Mouse (Mus musculus): Measurements from ENCODE around the gene Acox3.

Acox3 gene

DNA sequence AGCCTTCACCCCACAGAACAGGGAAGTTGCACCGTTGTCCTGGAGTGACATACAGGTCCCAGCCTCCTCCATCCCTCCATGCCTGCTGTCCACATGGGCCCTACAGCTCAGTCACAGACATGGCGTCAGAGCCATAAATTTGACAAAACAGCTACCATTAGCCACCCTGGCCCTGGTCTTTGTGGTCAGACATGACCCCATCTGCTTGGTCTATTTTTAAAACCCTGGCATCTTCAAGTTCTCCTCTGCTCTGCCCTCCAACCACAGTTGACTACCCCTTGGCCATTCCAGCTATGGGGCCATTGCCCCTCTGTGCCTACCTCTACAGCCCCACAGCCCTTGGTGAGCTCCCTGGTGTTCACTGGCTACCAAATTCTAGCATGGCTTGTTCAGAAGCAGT is 27.1 kb downstream of the Acox3 start:
- DNase-seq (ENCODE audit: inconsistent age in 2 of 2, low spot score in 1 of 2) = no peak

DNA sequence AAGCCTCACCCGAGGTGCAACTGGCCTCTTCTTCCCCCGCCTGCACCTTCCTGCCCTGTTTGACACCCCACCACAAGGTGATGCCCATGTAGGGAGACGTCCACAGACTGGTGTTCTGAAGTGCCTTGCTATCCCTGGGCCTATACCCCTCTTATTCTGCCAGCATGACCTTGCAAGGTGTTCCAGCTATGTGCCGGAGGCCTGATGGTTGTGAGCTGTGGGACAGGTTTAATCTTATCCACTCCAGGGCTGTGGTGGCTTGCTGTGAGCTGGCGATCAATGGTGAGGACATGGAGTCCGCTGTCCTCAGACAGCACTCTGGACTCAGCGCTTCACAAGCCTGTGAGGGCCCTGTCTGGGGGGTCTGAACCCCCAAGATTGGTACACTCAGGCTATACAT is 27.5 kb downstream of the Acox3 start:
- no peak for DNase-seq (ENCODE audit: inconsistent age in 2 of 2, low spot score in 1 of 2)

DNA sequence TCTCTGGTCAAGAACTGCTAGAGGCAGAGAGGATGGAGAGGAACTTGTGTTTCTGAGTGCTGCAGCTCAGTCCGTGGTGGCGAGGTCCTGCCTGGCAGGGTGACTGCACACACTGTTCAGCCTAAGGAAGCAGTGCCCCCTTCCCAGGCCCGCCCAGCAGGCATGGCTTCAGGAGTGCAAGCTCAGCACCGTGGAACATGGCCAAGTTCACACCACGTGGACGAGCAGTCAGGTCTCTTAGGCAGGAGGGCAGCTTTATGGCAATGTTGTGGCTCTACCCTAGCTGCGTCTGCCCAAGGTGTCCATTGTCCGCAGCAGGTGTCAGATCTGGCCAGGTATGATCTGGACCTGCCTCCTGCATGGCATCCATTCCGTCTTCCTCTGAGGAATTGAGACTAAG is 28.3 kb downstream of the Acox3 start:
- DNase-seq (ENCODE audit: inconsistent age in 2 of 2, low spot score in 1 of 2) = no peak

DNA sequence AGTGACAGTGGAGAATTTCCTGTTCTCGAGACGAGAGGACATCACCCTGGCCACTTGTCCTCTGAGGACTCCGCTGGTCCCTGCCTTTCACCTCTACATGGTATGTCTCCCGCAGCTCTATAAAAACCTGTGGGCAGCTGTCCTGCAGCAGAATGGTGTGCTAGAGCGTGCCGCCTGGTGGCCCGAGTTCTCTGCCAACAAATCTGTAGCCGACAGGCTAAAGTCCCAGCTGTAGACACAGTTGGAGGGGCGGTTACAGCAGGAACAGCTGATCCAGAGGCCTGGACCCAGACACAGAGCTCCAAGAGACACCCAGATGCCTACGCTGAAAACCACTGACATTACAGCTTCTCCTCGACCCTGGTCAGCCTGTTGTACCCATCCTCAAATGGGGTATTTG is 29.1 kb downstream of the Acox3 start:
- no peak for DNase-seq (ENCODE audit: inconsistent age in 2 of 2, low spot score in 1 of 2)

DNA sequence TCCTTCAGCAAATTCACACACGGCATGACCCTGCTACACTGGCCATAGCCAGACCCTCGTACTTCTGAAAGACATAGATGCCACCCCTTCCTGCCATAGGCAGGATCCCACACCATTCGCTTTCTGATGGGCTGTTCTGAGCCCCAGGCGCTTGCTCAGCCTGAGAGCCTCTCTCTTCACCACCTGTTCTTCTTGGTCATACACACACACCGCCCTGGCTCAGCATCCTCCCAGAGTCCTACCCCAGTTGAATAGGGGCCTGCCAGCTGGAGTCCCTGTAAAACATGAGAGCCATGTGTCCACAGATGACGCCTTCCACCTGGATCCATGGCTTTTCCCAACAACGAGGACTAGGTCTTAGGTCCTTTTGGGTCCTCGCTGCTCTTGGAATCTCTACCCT is 29.9 kb downstream of the Acox3 start:
- no peak for DNase-seq (ENCODE audit: inconsistent age in 2 of 2, low spot score in 1 of 2)

DNA sequence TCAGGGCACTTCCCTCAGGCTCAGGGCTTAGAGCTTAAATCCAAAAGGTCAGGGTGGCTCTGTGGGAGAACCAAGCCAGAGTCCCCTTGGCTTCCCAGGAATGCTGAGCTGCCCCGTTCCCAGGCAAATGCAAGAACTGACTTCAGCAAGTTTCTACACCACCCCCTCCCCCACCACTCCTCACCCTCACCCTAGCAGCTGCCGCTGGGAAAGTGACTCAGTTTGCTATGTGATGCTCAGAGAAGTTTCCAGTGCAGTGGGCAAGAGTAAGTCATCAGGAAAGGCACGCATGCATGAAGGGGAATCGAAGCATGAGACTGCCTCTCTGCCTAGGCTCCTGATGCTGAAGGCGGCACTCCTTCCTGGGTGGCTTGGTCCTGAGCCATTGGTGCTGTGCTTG is 34.1 kb downstream of the Acox3 start:
- no peak for DNase-seq (ENCODE audit: inconsistent age in 2 of 2, low spot score in 1 of 2)

DNA sequence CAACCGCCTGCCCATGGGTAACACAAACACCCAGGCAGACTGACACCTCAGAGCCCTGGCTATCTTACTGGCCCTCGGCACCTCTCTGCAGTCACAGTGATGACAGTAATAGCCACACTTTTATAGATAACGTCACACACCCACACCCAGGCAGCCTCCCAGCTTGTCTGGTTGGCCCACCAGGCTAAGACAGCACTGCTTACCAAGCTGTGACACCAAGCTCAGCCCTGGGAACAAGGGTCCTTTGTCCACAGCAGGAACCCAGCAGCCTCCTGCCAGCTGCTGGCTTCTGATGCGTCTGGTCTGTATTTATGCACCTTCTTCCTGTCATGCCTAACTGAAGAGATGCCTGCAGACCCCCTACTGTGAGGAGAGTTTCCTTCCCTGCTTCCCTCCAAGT is 38.3 kb downstream of the Acox3 start:
- DNase-seq (ENCODE audit: inconsistent age in 2 of 2, low spot score in 1 of 2) = no peak

DNA sequence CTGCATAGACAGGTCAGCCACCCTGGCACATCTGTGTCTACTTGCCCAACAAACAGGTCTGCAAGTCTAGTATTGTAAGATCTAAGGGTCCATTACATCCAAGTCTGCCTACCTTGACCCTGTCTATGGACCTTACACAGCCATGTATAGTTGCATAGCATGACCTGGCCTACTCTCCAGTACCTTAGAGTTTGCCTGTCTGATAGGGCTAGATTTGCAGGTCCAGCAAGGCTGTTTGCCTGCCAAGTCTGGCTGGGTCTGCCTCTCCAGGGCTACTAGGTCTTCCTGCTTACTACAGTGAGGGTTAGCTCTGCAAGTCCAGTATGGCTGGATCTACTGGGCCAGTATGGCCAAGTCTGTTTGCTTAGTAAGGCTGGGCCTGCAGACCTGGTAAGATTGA is 41.0 kb downstream of the Acox3 start:
- no peak for DNase-seq (ENCODE audit: inconsistent age in 2 of 2, low spot score in 1 of 2)

DNA sequence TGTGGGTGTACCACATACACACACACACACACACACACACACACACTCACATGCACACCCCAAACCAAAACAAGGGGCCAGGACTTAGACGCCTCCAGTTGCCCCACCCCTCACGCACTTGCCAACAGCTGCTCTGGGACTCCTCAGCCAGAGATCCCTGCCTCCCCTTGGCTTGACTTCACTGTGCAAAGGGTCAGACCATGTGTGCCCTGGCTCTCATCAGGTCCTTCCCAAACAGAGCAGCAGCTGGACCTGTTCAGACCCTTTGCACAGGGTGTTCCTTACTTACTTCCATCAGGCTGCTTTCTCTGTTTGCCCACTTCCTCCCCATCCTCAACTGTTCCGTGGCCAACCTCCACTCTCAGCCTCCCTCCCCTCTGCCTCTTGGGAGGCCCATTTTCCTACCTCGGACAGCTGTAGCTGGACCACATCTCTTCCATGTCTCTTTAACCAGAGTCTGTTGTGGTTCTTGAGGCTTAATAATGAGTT is 42.0 kb downstream of the Acox3 start:
- DNase-seq (ENCODE audit: inconsistent age in 2 of 2, low spot score in 1 of 2) = peak in 1 of 2 experiments; percentile 66

DNA sequence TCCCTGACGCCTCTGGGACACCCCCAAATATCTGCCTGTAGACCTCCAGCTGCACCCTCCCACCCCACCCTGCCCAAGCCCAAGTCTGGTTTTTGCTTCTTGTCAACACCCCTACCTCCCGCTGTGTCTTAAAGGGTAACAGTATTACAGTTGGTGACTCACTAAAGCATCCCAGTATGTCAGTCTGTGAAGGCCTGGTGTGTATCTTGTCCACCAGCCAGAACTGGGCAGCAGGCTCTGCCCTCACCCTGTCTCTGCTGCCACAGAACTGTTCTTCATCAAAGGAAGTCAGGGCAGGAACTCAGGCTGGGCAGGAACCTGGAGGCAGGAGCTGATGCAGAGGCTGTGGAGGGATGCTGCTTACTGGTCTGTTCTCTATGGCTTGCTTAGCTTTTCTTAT is 43.6 kb downstream of the Acox3 start:
- peak in 1 of 2 experiments; percentile 41 for DNase-seq (ENCODE audit: inconsistent age in 2 of 2, low spot score in 1 of 2)

DNA sequence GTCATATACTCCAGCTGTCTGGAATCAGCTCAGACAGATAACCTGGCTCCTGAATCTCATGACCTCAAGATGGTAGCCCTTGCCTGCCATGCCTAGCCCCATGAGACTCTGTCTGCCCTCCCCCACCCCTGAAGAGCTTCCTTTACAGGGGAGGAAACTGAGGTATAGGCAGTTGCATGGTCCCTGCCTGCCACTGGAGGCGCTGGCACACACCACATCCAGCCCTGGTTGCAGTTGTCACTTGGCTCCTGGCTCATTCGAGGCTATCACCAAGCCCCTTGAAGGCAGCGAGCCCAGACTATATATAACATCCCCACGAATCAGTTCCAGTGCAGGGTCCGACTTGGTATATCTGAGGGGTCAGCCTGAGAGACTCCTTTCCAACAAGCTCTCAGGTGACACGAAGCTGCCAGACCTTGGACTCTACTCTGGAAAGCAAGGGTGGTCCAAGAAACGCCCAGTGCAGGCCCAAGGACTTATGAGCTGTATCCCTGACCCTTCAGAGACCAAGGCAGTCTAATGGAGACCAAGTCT is 44.5 kb downstream of the Acox3 start:
- DNase-seq (ENCODE audit: inconsistent age in 2 of 2, low spot score in 1 of 2) = no peak

DNA sequence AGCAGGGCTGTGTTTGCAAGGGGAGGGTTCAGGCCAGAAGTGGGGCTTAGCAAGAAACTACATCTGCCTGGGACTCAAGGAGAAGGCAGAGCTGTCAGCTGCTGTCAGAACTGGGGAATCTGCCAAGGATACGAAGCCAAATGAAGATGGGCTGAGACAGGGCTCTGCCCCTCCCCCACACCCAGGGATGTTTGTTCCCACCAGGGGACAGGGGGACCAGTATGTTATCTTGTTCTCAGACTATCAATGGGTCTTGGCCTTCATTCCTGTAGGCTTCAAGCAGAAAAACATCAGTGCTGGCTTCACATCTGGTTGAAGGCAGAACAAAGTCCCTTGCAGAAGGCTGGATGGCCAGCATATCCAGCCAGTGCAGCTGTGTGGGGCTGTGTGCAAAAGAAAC is 45.8 kb downstream of the Acox3 start:
- peak; percentile 40 to 54 for DNase-seq (ENCODE audit: inconsistent age in 2 of 2, low spot score in 1 of 2)

DNA sequence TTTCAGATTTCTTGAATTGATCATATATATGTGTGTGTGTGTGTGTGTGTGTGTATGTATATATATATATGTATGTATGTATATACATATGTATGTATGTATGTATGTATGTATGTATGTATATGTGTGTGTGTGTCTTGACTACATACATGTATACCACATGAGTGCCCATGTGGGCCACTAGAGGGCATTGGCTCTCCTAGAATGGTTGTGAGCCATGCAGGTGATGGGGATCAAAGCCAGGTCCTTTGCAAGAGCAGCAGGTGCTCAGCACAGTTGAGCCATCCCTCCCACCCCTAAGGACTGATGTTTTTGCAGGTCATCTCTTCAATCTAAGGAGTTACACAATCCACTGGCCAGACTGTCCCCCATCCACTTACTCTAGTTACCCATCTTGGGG is 46.5 kb downstream of the Acox3 start:
- DNase-seq (ENCODE audit: inconsistent age in 2 of 2, low spot score in 1 of 2) = no peak

DNA sequence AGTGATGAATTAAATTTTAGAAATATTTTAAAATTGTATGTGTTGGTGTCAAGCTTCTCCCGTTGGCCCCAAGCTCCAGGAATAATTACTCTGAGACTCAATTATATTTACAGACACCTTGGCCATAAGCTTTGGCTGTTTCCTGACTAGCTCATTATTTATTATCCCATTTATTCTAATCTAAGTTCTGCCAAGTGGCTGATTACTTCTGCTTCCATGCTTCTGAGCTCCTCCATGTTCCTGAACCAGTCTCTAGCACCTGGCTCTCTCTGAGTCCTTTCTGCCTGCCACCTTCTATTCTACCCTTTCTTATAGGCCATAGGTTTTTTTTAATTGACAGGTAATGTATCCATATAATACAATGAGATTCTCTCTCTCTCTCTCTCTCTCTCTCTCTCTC is 47.9 kb downstream of the Acox3 start:
- no peak for DNase-seq (ENCODE audit: inconsistent age in 2 of 2, low spot score in 1 of 2)

DNA sequence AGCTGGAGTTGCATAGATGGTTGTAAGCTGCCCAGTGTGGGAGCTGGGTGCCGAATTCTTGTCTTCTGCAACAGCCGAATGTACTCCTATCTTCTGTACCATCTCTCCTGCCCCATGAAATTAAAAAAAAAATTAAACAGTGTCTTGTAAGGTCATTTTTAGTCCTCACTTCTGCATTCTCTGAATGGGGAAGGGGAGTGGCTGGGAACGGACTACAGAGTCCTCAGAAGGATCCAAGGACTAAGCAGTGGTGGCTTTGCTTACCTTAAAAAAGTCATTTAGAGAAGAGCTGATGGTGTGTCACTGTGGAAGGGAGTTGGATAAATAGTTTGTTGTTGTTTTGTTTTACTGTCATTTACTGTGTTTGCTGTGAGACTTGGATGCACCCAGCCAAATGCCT is 48.4 kb downstream of the Acox3 start:
- DNase-seq (ENCODE audit: inconsistent age in 2 of 2, low spot score in 1 of 2) = no peak

DNA sequence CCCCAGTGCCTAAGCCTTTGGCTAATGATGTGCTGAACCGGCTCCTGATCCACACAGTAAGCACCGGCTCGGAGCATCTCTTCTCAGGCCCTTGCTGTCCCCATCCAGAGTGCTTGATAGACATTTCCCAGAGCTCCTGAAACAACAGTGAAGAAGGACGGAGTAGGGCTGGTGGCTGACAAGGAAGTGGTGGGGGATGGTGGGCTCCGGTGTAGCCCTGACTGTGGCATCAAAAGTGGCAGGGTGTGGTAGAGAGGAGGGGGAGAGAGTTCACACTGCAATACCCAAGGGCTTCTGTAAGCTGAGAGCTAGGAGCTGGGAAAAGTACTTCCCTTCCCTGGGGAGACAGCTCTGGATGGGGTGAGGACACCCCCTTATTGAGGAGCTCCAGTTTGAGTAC is 48.9 kb downstream of the Acox3 start:
- DNase-seq (ENCODE audit: inconsistent age in 2 of 2, low spot score in 1 of 2) = no peak

DNA sequence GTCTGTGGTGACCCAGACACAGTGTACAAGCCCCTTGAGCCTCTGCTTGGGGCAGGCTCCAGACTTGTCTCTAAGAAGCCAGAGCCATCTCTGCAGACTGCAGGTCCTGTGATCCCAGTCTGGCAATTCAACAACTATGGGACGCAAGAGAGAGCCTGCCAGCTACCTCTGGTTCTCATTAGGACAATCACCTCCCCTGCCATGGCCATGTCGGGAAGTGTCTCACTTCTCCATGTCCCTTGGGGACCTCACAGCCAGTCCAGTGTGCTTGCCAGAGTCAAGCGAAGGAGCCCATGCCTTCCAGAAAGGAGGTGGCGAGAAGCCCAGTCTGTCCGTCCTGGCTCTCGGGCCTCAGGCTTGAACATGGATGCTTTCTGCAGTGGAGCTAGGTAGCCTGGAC is 50.0 kb downstream of the Acox3 start:
- peak in 1 of 2 experiments; percentile 39 for DNase-seq (ENCODE audit: inconsistent age in 2 of 2, low spot score in 1 of 2)

DNA sequence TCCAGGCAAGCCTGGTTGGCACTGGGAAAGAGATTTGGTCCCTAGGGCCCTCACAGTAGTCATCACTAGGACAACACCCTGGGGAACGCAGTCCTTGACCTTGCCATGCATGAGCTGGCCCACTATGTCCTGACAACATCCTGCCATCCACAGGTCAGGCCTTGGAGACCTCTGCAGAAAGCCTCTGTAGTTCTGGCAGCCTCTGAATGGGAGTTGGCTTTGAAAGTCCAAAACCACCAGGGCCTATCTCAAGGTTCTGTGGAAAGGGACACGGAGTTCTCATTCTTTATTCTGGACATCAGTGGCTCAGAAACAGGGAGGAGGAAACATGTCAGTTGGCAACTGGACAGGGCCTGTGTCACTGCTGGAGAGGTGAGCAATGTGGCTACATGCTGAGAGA is 53.2 kb downstream of the Acox3 start:
- DNase-seq (ENCODE audit: inconsistent age in 2 of 2, low spot score in 1 of 2) = peak; percentile 91 to 93

DNA sequence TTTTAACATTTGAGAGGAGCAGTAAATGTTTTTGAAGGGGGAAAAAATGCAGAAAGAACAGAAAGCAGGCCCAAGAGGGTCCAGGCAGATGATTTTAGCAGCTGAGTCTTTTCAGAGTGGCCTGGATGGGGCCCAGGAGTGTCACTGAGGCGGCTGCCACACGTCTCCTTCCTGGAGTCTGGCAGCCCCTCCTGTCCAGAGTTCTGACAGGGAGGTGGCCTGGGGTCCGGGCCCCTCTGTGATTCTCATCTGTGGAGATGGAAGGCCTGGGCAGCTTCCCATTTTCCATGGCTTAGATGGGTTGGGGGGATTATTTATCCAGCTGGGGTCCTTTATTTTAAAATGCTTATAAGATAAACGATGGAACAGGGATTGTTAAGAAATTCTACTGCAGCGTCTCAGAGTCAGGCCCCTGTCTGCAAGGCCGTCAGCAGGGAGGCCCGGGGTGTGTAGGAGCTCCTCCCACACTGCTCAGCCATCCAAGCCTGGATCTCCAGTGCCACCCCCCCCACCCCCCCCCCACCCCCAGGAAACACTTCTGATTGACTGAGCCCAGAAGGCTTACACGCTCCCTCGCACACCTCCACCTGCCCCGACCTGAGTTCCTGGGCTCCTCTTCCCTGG is 59.2 kb downstream of the Acox3 start:
- DNase-seq (ENCODE audit: inconsistent age in 2 of 2, low spot score in 1 of 2) = no peak

DNA sequence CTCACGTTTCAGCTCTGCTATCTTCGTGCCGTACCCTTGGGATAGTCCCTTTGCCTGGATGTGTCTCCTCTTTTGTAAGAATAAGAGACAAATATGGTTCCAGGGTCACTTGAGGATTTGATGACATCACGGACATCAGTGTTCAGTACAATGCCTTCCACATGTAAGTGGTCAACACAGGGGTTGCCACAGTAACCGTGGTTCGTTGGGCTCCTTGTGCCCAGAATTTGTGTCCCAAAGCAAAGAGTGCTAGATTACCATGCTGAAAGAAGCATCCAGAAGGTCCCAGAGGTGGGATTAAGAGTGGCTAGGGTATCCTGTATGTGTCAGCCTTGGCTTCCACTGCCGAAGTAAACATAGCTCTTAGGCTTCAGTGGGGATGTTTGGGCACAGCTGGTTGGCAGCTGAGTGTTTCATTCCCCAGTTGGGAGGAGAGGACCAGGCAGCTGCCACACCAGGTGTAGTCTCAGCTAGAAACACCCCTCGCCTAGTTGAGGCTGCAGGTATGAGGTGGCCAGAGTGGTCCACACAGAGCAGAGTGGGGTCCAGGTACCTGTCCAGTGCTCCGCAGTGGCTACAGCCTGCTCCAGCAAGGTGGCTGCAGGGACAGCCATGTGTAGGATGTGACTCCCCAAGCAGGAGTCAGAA is 60.7 kb downstream of the Acox3 start:
- DNase-seq (ENCODE audit: inconsistent age in 2 of 2, low spot score in 1 of 2) = no peak

DNA sequence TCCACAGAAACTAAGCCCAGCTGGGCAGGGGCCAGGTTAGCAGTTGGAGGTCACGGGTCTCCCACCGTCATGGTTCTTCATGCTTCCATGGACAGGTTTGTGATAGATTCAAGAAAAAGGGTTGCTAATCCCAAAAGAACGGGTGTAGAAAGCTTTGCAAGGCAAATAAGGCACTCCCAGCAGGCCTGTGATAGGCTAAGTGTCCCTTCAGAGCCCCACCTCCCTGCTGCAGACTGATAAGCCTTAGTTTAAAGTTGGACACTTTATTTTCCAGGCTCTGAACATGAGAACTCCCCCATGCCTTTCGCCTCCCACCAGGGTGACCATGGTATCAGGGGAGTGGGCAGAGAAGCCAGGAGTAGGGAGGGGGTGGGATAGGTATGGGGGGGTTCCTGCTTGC is 61.2 kb downstream of the Acox3 start:
- no peak for DNase-seq (ENCODE audit: inconsistent age in 2 of 2, low spot score in 1 of 2)

DNA sequence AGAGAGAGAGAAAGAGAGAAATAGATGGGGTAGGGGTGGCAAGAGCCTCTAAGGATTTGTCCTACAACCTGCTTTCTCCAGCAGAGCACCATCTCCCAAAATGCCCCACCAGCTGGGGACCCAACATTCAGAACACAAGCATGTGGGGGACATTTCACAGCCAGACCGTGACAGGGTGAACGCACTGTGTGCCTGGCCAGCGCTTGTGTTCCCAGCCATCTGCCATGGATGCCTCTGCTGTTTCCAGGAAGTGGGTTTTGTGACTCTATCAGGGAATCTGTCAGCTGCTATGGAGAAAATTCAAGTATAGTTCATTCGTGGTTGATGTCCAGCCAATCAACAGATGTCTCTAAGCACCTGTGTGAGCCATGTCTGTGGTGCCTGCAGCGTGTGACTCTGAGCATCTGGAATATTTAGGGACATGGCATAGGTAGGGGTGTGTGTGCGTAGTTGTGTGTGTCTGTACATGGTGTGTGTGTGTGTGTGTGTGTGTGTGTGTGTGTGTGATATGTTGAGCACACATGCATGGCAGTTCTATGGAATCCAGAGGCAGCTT is 63.2 kb downstream of the Acox3 start:
- no peak for DNase-seq (ENCODE audit: inconsistent age in 2 of 2, low spot score in 1 of 2)
